ENCODE assay signal across 12 mouse cellular contexts in the genomic region with DNA sequence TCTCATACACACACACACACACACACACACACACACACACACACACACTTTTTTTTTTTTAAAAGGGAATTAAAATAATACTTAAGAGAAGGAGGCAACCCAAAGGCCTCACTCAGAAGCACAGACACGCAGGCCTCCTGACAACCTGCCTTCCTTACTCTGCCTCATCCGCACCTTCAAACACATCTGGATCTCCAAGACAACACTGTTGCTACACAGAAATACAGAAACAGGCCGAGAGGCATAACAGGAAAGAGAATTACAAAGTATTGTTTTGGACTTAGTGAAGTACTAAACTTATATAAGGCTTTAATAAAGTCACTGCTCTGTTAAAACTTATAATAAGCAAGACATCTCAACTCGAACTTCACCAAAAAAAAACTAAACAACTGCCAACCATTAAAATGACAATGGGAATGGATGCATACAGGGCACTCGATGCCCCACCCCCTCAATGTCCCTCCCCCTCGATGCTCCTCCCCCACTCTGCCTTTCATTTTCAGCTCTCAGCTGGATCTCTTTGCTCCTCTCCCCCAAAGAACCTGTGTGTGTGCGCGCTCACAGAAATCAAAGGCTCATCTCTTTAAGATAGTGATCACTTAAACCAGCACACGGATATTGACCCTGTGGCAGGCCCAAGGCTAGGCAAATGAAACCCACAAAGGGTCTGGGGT.
DNase-seq lines count a peak whose midpoint lies in the region; ATAC-seq and TF ChIP-seq lines count a peak whose summit lies in the region.
"Had no signal": no experiment of that assay in that cellular context is flagged by ENCODE, and none has a peak within 500 bp of the region (broad histone marks: within the 10 kb centered on the region; RNA-seq: fewer than 3 reads in every experiment).

No protein-coding gene starts in this region.

- H3K4me3 ChIP-seq in heart, embryonic 11.5 days (ENCODE audit: low read depth, low read length), result no peak overlapping the region
- H3K4me3 ChIP-seq in stomach, embryonic 14.5 days (ENCODE audit: low read depth, low read length), result no peak overlapping the region
- H3K4me3 ChIP-seq in stomach, postnatal 0 days (ENCODE audit: low read depth, low read length), result no peak overlapping the region
- no peak overlapping the region for H3K4me3 ChIP-seq in intestine, embryonic 15.5 days (replicated peaks)
- H3K4me3 ChIP-seq: heart, embryonic 12.5 days; left cerebral cortex, adult 2 months; midbrain, embryonic 12.5 days; neural tube, embryonic 13.5 days had no signal

- TF ChIP-seq EP300 in stomach, postnatal 0 days (optimal IDR thresholded peaks at IDR 0.05), result no peak

- no peak overlapping the region for H3K27ac ChIP-seq in heart, embryonic 11.5 days (ENCODE audit: low read depth, low read length)
- 0 out of 2 replicates have a peak overlapping the region, but pooled peaks have one; percentile 58 for H3K27ac ChIP-seq in stomach, embryonic 14.5 days (ENCODE audit: low read length)
- no peak overlapping the region for H3K27ac ChIP-seq in stomach, postnatal 0 days (replicated peaks)
- H3K27ac ChIP-seq in intestine, embryonic 15.5 days, result 0 out of 2 replicates have a peak overlapping the region, but pooled peaks have one; percentile 54
- H3K27ac ChIP-seq: left cerebral cortex, adult 2 months had no signal

- peaks cover 14% of the 10 kb centered on the region for H3K4me1 ChIP-seq in heart, embryonic 11.5 days (ENCODE audit: control insufficient read depth, insufficient read depth, low read length)
- peaks cover 31% of the 10 kb centered on the region for H3K4me1 ChIP-seq in stomach, embryonic 14.5 days (ENCODE audit: control insufficient read depth, insufficient read depth, low read length)
- H3K4me1 ChIP-seq in stomach, postnatal 0 days (replicated peaks; ENCODE audit: control insufficient read depth, insufficient read depth), result peaks cover 10% of the 10 kb centered on the region; the same call in 1 of the 2 replicates
- peaks cover 31% of the 10 kb centered on the region for H3K4me1 ChIP-seq in intestine, embryonic 15.5 days (replicated peaks)

- no peak for ATAC-seq in heart, embryonic 11.5 days (replicated peaks; ENCODE audit: insufficient number of reproducible peaks, low FRiP score, low TSS enrichment)
- ATAC-seq in stomach, embryonic 14.5 days (ENCODE audit: insufficient number of reproducible peaks, insufficient read depth, low FRiP score, low read depth), result no peak
- no peak for ATAC-seq in stomach, postnatal 0 days (ENCODE audit: low FRiP score, low TSS enrichment)
- ATAC-seq in intestine, embryonic 15.5 days, result no peak
- ATAC-seq in neutrophil, adult 5-6 weeks (ENCODE audit: extremely low read depth, insufficient number of reproducible peaks, low FRiP score, poor library complexity, severe bottlenecking), result 0 out of 2 replicates have a peak, but pooled peaks have one; percentile 25

- H3K9me3 ChIP-seq in heart, embryonic 11.5 days (replicated peaks; ENCODE audit: control insufficient read depth, low read length), result no peaks in the 10 kb centered on the region
- no peaks in the 10 kb centered on the region for H3K9me3 ChIP-seq in stomach, embryonic 14.5 days (ENCODE audit: control insufficient read depth, low read depth, low read length)
- no peaks in the 10 kb centered on the region for H3K9me3 ChIP-seq in stomach, postnatal 0 days (ENCODE audit: control insufficient read depth, low read length)
- H3K9me3 ChIP-seq in intestine, embryonic 15.5 days, result no peaks in the 10 kb centered on the region
- H3K9me3 ChIP-seq: heart, embryonic 12.5 days; midbrain, embryonic 12.5 days; neural tube, embryonic 13.5 days had no signal

- H3K9ac ChIP-seq in heart, embryonic 11.5 days (ENCODE audit: low read depth, low read length), result no peak overlapping the region
- H3K9ac ChIP-seq in stomach, embryonic 14.5 days (replicated peaks; ENCODE audit: low read depth, low read length), result no peak overlapping the region
- no peak overlapping the region for H3K9ac ChIP-seq in stomach, postnatal 0 days (ENCODE audit: low read length)
- H3K9ac ChIP-seq in intestine, embryonic 15.5 days, result no peak overlapping the region
- H3K9ac ChIP-seq: heart, embryonic 12.5 days; midbrain, embryonic 12.5 days; neural tube, embryonic 13.5 days had no signal

- no peaks in the 10 kb centered on the region for H3K36me3 ChIP-seq in heart, embryonic 11.5 days (ENCODE audit: control insufficient read depth, insufficient read depth, low read length)
- H3K36me3 ChIP-seq in stomach, embryonic 14.5 days (ENCODE audit: control insufficient read depth, insufficient read depth, low read length), result no peaks in the 10 kb centered on the region
- no peaks in the 10 kb centered on the region for H3K36me3 ChIP-seq in stomach, postnatal 0 days (ENCODE audit: control insufficient read depth, insufficient read depth, low read length)
- no peaks in the 10 kb centered on the region for H3K36me3 ChIP-seq in intestine, embryonic 15.5 days
- H3K36me3 ChIP-seq: midbrain, embryonic 12.5 days; neural tube, embryonic 13.5 days had no signal

- no peak for TF ChIP-seq CTCF in stomach, postnatal 0 days (IDR thresholded peaks at IDR 0.05; ENCODE audit: low read depth)

- peak; percentile 79 for DNase-seq in heart, adult 11 months
- no peak for DNase-seq in stomach, postnatal 0 days (ENCODE audit: low spot score)
- no peak for DNase-seq in ovary, postnatal 14 days (ENCODE audit: low spot score)
- DNase-seq in embryo, embryonic 11 days, result no peak

- 62% methylated on average over 9 of the region's 9 CpGs for WGBS in heart, embryonic 11.5 days (ENCODE audit: insufficient replicate concordance)
- WGBS in stomach, embryonic 14.5 days, result 53% methylated on average over 9 of the region's 9 CpGs
- 62% methylated on average over 9 of the region's 9 CpGs for WGBS in stomach, postnatal 0 days
- WGBS in intestine, embryonic 15.5 days, result 49% methylated on average over 9 of the region's 9 CpGs

- H3K4me2 ChIP-seq in heart, embryonic 11.5 days, result no peak overlapping the region
- no peak overlapping the region for H3K4me2 ChIP-seq in stomach, embryonic 14.5 days (replicated peaks; ENCODE audit: low read depth, low read length)
- H3K4me2 ChIP-seq in stomach, postnatal 0 days (replicated peaks; ENCODE audit: low read depth), result no peak overlapping the region
- no peak overlapping the region for H3K4me2 ChIP-seq in intestine, embryonic 15.5 days (replicated peaks)
- H3K4me2 ChIP-seq: heart, embryonic 12.5 days; midbrain, embryonic 12.5 days; neural tube, embryonic 13.5 days had no signal

- no peaks in the 10 kb centered on the region for H3K27me3 ChIP-seq in heart, embryonic 11.5 days (ENCODE audit: control insufficient read depth, insufficient read depth, low read length)
- H3K27me3 ChIP-seq in stomach, embryonic 14.5 days (ENCODE audit: control insufficient read depth, insufficient read depth, low read length), result no peaks in the 10 kb centered on the region
- H3K27me3 ChIP-seq in stomach, postnatal 0 days (ENCODE audit: control insufficient read depth, insufficient read depth, low read length), result no peaks in the 10 kb centered on the region
- H3K27me3 ChIP-seq in intestine, embryonic 15.5 days (replicated peaks), result no peaks in the 10 kb centered on the region
- H3K27me3 ChIP-seq: heart, embryonic 12.5 days; midbrain, embryonic 12.5 days; neural tube, embryonic 13.5 days had no signal

Comparison
In these comparisons a context has a peak if more than half of its experiments do, and no peak if none do; other contexts are left out.
1. H3K27ac ChIP-seq: peak in stomach, embryonic 14.5 days (single experiment) and intestine, embryonic 15.5 days (single experiment); none in heart, embryonic 11.5 days (single experiment) and stomach, postnatal 0 days (single experiment).